Mouse (Mus musculus): ENCODE measurements around the gene Nudt19. TPM values are rescaled to one million over a fixed set of nuclear protein-coding genes. Genes with fewer than 3 reads are reported as not detected.

The Nudt19 gene
- polyA plus RNA-seq (2011; ENCODE audit: insufficient read depth, insufficient read length, low read depth, missing spikeins) = 43.0 and 46.3 TPM in 2 replicates

GRCm38 (mm10) chr7:35556205-35556603, at the start of gene Nudt19:
TSS of gene Nudt19 (minus strand) at chr7:35556304.
- no peaks in the 10 kb centered on the region for H3K36me3 ChIP-seq (ENCODE audit: control insufficient read depth, insufficient read depth, low read length, poor library complexity, severe bottlenecking)
- H3K9ac ChIP-seq (ENCODE audit: low read depth, poor library complexity, severe bottlenecking) = peak within 1 kb of the TSS; percentile 76
- H3K4me1 ChIP-seq (ENCODE audit: control insufficient read depth, insufficient read depth, low read length) = no peaks in the 10 kb centered on the region
- H3K4me3 ChIP-seq (ENCODE audit: low read depth, low read length) = peak within 1 kb of the TSS; percentile 82
- peak within 1 kb of the TSS; percentile 31 for H3K27ac ChIP-seq (ENCODE audit: insufficient read depth, low read length)
- H3K9me3 ChIP-seq (replicated peaks; ENCODE audit: control insufficient read depth, insufficient read depth, low read length, poor library complexity, severe bottlenecking) = no peaks in the 10 kb centered on the region
- no peak for TF ChIP-seq CTCF (IDR thresholded peaks at IDR 0.05; ENCODE audit: low read depth, low read length)
- no peak for TF ChIP-seq POLR2A (IDR thresholded peaks at IDR 0.05; ENCODE audit: insufficient read depth, low read length)
- no peaks in the 10 kb centered on the region for H3K27me3 ChIP-seq (ENCODE audit: control insufficient read depth, insufficient read depth, low read length, poor library complexity, severe bottlenecking)

DNA sequence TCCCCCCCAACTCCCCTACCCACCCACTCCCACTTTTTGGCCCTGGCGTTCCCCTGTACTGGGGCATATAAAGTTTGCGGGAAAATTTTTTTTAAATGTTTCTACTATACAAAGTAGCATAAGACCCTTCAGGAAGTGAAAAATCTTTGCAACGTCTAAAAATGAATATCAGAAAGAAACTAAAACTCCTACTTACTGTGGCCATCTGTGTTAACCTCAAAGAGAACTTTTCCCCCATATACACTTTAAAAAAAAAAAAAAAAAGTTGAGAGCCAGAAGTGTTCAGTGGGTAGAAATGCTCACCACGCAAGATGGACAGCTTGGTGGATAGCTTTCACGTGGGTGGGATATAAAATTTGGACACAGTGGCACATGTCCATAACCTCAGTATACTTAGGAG, 46.7 kb upstream of the Nudt19 start:
- Histone ChIP-seq H3K27me3 (ENCODE audit: control insufficient read depth, insufficient read depth, low read length, poor library complexity, severe bottlenecking) (no peaks in the 10 kb centered on the region), H3K4me1 (ENCODE audit: control insufficient read depth, insufficient read depth, low read length) (no peaks in the 10 kb centered on the region), H3K36me3 (ENCODE audit: control insufficient read depth, insufficient read depth, low read length, poor library complexity, severe bottlenecking) (peaks cover 21% of the 10 kb centered on the region; the same call in 1 of the 2 replicates), H3K27ac (ENCODE audit: insufficient read depth, low read length) (no peak overlapping the region), H3K9me3 (replicated peaks; ENCODE audit: control insufficient read depth, insufficient read depth, low read length, poor library complexity, severe bottlenecking) (no peaks in the 10 kb centered on the region), H3K4me3 (ENCODE audit: low read depth, low read length) (no peak overlapping the region), H3K9ac (ENCODE audit: low read depth, poor library complexity, severe bottlenecking) (no peak overlapping the region)
- no peak for TF ChIP-seq POLR2A (IDR thresholded peaks at IDR 0.05; ENCODE audit: insufficient read depth, low read length)
- TF ChIP-seq CTCF (IDR thresholded peaks at IDR 0.05; ENCODE audit: low read depth, low read length) = no peak
- no peak for TF ChIP-seq EP300 (IDR thresholded peaks at IDR 0.05; ENCODE audit: insufficient read depth, low read depth, low read length)

- no peak overlapping the region for H3K27ac ChIP-seq (ENCODE audit: insufficient read depth, low read length)
- no peaks in the 10 kb centered on the region for H3K9me3 ChIP-seq (replicated peaks; ENCODE audit: control insufficient read depth, insufficient read depth, low read length, poor library complexity, severe bottlenecking)
- H3K9ac ChIP-seq (ENCODE audit: low read depth, poor library complexity, severe bottlenecking) = no peak overlapping the region
- H3K4me1 ChIP-seq (ENCODE audit: control insufficient read depth, insufficient read depth, low read length) = no peaks in the 10 kb centered on the region
- H3K36me3 ChIP-seq (ENCODE audit: control insufficient read depth, insufficient read depth, low read length, poor library complexity, severe bottlenecking) = peaks cover 16% of the 10 kb centered on the region; the same call in 1 of the 2 replicates
- no peak overlapping the region for H3K4me3 ChIP-seq (ENCODE audit: low read depth, low read length)
- H3K27me3 ChIP-seq (ENCODE audit: control insufficient read depth, insufficient read depth, low read length, poor library complexity, severe bottlenecking) = no peaks in the 10 kb centered on the region
- no peak for TF ChIP-seq EP300 (IDR thresholded peaks at IDR 0.05; ENCODE audit: insufficient read depth, low read depth, low read length)
- no peak for TF ChIP-seq POLR2A (IDR thresholded peaks at IDR 0.05; ENCODE audit: insufficient read depth, low read length)
- no peak for TF ChIP-seq CTCF (IDR thresholded peaks at IDR 0.05; ENCODE audit: low read depth, low read length)
These were observed 45.0 kb upstream of the Nudt19 start for GRCm38 (mm10) chr7:35601106-35601505.

DNA sequence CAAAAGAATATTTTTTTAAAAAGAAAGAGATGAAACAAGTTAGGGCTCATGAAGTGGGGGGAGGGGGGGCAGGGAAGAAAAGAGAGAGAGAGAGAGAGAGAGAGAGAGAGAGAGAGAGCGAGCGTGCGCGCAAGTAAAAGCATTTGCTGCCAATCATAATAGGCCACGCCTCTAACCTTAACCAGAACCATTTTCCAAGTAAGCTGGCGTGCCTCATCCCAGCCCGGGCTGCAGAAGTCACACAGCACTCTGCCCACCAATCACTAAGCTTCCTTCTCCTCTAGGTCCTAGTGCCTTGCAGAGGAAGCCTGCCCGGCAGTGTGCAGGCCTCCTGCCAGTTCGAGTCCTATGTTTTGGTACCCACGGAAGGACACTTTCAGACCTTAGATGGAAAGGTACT, 43.9 kb upstream of the Nudt19 start:
- Histone ChIP-seq H3K4me3 (ENCODE audit: low read depth, low read length) (no peak overlapping the region), H3K27me3 (ENCODE audit: control insufficient read depth, insufficient read depth, low read length, poor library complexity, severe bottlenecking) (no peaks in the 10 kb centered on the region), H3K36me3 (ENCODE audit: control insufficient read depth, insufficient read depth, low read length, poor library complexity, severe bottlenecking) (peaks cover 18% of the 10 kb centered on the region; the same call in 1 of the 2 replicates), H3K9me3 (replicated peaks; ENCODE audit: control insufficient read depth, insufficient read depth, low read length, poor library complexity, severe bottlenecking) (no peaks in the 10 kb centered on the region), H3K4me1 (ENCODE audit: control insufficient read depth, insufficient read depth, low read length) (no peaks in the 10 kb centered on the region), H3K27ac (ENCODE audit: insufficient read depth, low read length) (no peak overlapping the region), H3K9ac (ENCODE audit: low read depth, poor library complexity, severe bottlenecking) (no peak overlapping the region)
- TF ChIP-seq POLR2A (IDR thresholded peaks at IDR 0.05; ENCODE audit: insufficient read depth, low read length) (no peak), EP300 (IDR thresholded peaks at IDR 0.05; ENCODE audit: insufficient read depth, low read depth, low read length) (no peak), CTCF (IDR thresholded peaks at IDR 0.05; ENCODE audit: low read depth, low read length) (no peak)

- Histone ChIP-seq H3K27me3 (ENCODE audit: control insufficient read depth, insufficient read depth, low read length, poor library complexity, severe bottlenecking) (no peaks in the 10 kb centered on the region), H3K36me3 (ENCODE audit: control insufficient read depth, insufficient read depth, low read length, poor library complexity, severe bottlenecking) (peaks cover 18% of the 10 kb centered on the region; the same call in 1 of the 2 replicates)
These were observed 43.4 kb upstream of the Nudt19 start for GRCm38 (mm10) chr7:35599492-35599891.

DNA sequence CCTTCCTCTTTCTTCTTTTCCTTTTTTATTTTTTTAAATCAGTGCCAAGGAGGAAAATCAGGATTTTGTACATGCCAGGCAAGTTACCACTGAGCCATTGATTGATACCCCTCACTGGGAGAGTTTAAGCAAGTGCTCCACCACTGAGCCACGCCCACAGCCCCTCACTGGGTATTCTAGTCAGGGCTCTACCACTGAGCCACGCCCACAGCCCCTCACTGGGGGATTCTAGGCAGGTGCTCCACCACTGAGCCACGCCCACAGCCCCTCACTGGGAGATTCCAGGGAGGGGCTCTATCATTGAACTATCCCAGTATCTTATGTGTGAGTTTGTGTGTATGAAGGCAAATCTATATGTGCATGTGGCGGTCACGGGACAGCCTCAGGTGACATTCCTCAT, 38.2 kb upstream of the Nudt19 start:
- no peaks in the 10 kb centered on the region for H3K27me3 ChIP-seq (ENCODE audit: control insufficient read depth, insufficient read depth, low read length, poor library complexity, severe bottlenecking)
- H3K36me3 ChIP-seq (ENCODE audit: control insufficient read depth, insufficient read depth, low read length, poor library complexity, severe bottlenecking) = peaks cover 16% of the 10 kb centered on the region
- no peaks in the 10 kb centered on the region for H3K9me3 ChIP-seq (replicated peaks; ENCODE audit: control insufficient read depth, insufficient read depth, low read length, poor library complexity, severe bottlenecking)
- no peaks in the 10 kb centered on the region for H3K4me1 ChIP-seq (ENCODE audit: control insufficient read depth, insufficient read depth, low read length)
- no peak for TF ChIP-seq POLR2A (IDR thresholded peaks at IDR 0.05; ENCODE audit: insufficient read depth, low read length)
- no peak for TF ChIP-seq EP300 (IDR thresholded peaks at IDR 0.05; ENCODE audit: insufficient read depth, low read depth, low read length)
- no peak for TF ChIP-seq CTCF (IDR thresholded peaks at IDR 0.05; ENCODE audit: low read depth, low read length)
- no peak overlapping the region for H3K4me3 ChIP-seq (ENCODE audit: low read depth, low read length)
- H3K9ac ChIP-seq (ENCODE audit: low read depth, poor library complexity, severe bottlenecking) = no peak overlapping the region
- no peak overlapping the region for H3K27ac ChIP-seq (ENCODE audit: insufficient read depth, low read length)

More at GRCm38 (mm10) chr7:35599492-35599891, 43.4 kb upstream of the Nudt19 start:
- TF ChIP-seq POLR2A (IDR thresholded peaks at IDR 0.05; ENCODE audit: insufficient read depth, low read length) = no peak
- TF ChIP-seq CTCF (IDR thresholded peaks at IDR 0.05; ENCODE audit: low read depth, low read length) = peak; percentile 32
- H3K4me1 ChIP-seq (ENCODE audit: control insufficient read depth, insufficient read depth, low read length) = no peaks in the 10 kb centered on the region
- H3K9ac ChIP-seq (ENCODE audit: low read depth, poor library complexity, severe bottlenecking) = no peak overlapping the region
- H3K4me3 ChIP-seq (ENCODE audit: low read depth, low read length) = no peak overlapping the region
- H3K9me3 ChIP-seq (replicated peaks; ENCODE audit: control insufficient read depth, insufficient read depth, low read length, poor library complexity, severe bottlenecking) = no peaks in the 10 kb centered on the region
- H3K27ac ChIP-seq (ENCODE audit: insufficient read depth, low read length) = no peak overlapping the region

Measured in ES-Bruce4 (cell line).